Mouse (Mus musculus) heart, adult 2 months (tissue): ENCODE data around the gene Yif1a.

Experiments
- CTCF ChIP-seq: fragments of 200-600 bp; IDR thresholded peaks from 2 replicates; pipeline ENCODE4 v1.8.1; 2022; ENCODE audit warnings: antibody characterized with exemption, mild to moderate bottlenecking, moderate library complexity
- EP300 ChIP-seq: fragments of 200-500 bp; IDR thresholded peaks from 2 replicates; pipeline ENCODE4 v1.6.1; 2011; ENCODE audit warnings: low read depth, low read length, control low read depth; ENCODE audit not compliant: insufficient read depth
- POLR2A ChIP-seq: fragments of 200-500 bp; IDR thresholded peaks from 2 replicates; pipeline ENCODE4 v1.6.1; 2011; ENCODE audit warnings: mild to moderate bottlenecking, low read depth, low read length, control low read depth; ENCODE audit not compliant: insufficient read depth

DNA sequence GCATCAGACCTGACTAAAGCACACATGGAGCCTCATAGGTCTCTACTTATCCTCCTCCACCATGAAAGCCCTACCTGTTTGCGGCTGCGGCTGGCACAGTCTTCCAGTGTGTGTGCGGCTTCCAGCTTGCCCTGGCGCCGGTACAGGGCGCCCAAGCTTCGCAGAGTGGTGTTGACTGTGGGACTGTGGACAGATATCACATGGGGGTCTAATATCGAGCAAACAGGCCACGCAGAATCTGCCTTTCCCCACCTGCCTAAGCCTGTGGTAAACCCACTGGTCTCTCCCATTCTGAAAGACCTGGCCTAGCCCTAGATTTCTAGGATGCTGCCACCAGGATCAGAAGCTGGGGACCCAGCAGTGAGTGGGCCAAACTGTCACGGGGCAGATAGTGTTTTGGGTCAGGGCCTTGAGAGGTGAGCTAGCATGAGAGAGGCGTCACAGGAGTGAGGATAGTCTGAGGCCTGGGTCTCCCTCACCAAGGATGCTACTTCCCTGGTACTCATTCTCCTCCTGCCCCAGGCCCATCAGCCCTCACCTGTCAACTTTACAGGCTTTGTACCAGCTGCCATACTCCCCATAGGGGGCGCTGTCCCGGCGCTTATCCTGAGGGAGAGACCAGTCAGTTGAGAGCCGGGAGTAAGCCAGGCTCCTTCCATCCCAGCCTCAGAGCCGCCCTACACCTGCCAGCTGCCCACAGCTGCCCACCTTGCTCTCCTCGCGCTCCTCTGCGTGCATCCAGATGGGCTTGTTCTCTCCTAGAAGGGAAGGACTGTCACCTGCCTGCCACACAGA lies 21.5 kb downstream of the Yif1a start:
- TF ChIP-seq CTCF (peak; percentile 52), POLR2A (no peak), EP300 (no peak)
